Mouse (Mus musculus) heart, postnatal 25 days (tissue): ENCODE data around the gene Yif1a. TPM values are rescaled to one million over a fixed set of nuclear protein-coding genes. Genes with fewer than 3 reads are reported as not detected.

Experiments
- DNase-seq: peaks from one replicate; pipeline ENCODE4 v3.0.0; 2022; ENCODE audit warnings: low spot score
- intact Hi-C: fragments of 180-260 bp; cut with DNase I; formaldehyde crosslinking; loops from one replicate; pipeline ENCODE4 v1.15.1; 2025
- total RNA-seq, 2 experiments: library from RNA; stranded (reverse); gene quantifications; 2 replicates each; pipeline ENCODE4 v1.2.3; 2021

Gene Yif1a
- 10 to 100 TPM; 91.5 to 92.6 TPM for total RNA-seq

DNA sequence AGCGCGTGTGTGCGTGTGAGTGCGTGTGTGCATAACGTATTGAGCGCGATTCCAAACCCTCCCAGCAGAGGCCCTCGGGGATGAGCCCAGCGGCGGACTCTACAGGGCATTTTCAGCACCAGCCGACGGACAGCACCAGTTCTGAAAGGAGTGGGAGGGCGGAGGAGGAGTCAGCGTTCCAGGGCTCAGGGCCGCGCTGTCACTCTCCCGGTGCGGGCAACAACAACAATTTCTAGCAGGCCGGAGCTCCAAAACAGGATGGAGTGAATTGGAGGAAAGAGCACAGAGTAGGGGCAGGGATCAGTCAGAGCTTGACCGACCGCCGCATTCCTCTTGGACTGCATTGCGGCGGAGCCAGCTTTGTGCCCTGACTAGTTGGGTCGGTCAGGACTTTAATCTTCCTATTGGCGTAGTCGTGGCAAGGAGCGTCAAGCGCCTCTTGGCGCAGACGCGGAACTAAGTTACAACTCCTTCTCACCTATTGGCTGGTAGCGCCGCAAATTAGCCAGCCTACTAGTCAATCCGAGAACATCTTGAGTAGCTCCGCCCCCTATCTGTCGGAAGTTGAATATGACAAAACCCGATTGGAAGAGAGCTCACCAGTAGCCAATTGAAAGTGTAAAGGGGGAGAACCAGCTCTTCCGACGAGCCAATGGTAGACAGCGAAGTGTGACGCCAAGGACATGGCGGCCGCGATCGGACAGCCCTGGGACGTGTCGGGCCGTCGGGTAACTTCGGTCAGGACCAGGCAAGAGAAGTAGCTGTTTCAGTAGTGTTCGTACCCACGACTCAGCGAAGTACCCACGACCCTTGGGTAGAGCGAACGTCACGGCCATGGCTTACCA lies at the start of gene Yif1a:
Yif1a (plus strand) TSS at position 655 of the 845 bp plus-strand sequence.
- DNase-seq: peak; percentile 94
- intact Hi-C loops: loop anchor here (2.0 kb wide), 1 partner anchor 19 kb away; the partner anchor contains the start of gene Rab1b

DNA sequence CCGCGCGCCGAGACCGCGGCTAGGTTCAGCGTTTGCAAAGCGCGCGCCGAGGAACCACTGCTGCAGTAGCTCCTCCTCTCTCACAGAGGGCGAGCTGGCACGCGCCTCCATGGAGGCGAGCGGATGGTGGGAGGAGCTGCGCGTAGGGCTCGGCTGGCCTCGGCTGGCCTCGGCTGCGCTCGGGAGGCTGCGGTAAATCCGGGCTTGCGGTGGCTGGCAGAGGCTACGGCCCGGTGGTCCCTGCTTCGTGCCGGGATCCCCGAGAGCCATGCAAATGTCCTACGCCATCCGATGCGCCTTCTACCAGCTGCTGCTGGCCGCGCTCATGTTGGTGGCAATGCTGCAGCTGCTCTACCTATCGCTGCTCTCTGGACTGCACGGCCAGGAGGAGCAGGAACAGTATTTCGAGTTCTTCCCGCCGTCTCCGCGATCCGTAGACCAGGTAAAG lies 49.6 kb upstream of the Yif1a start, which contains the start of the genes B4gat1 and AC124502.3:
B4gat1 (plus strand) TSS at position 118 of the 448 bp plus-strand sequence.
AC124502.3 (plus strand) TSS at position 183 of the 448 bp plus-strand sequence.
- intact Hi-C loops: loop anchor here (2.0 kb wide), 1 partner anchor 14 kb away; no protein-coding TSS in a partner anchor
- peak; percentile 77 for DNase-seq

DNA sequence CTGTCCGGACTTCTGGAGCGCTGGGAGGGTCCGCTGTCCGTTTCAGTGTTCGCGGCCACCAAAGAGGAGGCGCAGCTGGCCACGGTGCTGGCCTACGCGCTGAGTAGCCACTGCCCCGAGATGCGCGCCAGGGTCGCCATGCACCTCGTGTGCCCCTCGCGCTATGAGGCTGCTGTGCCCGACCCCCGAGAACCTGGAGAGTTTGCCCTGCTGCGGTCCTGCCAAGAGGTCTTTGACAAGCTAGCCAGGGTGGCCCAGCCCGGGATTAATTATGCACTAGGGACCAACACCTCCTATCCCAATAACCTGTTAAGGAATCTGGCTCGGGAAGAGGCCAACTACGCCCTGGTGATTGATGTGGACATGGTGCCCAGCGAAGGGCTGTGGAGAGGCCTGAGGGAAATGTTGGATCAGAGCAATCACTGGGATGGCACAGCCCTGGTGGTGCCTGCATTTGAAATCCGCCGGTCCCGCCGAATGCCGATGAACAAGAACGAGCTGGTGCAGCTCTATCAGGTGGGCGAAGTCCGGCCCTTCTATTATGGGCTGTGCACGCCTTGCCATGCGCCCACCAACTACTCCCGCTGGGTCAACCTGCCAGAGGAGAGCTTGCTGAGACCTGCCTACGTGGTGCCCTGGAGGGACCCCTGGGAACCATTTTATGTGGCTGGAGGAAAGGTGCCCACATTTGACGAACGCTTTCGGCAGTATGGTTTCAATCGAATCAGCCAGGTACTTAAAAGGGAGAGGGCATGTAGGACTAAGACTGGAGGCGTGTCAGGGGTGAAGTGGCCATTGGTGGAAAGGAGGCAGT lies 48.8 kb upstream of the Yif1a start:
- no peak for DNase-seq
- intact Hi-C loops: loop anchor here (2.0 kb wide), 1 partner anchor 15 kb away; no protein-coding TSS in a partner anchor

DNA sequence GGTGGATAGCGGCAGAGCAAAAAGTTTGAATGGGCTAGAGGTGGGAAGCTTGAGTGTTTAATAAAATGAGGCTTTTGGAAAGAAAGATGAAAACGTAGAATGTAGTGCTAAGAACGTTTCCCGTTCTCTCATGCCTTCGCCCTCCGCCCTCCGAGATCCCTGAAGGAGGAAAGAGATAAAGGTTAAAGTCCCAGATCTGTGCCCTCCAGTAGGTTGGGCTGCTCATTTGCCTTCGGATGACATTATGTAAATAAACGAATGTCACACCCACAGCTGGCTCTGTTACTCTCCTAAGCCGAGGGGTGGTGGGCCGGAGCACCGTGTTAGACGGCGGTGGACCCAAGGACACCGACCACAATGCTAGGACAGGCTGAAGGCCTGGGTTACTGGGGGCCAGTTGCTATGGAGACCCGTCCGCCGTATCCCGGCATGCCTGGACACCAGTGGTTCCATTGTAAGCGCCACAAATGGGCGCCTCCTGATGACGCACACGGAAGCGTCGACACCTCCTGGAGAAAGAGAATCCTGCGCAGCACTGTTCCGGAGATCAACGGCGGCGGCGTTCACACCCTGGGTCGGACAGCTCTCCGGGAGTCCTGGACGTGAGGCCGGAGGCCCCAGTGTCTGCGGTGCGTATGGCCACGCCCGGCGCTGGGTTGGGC lies 47.3 kb upstream of the Yif1a start, which contains the start of gene Brms1:
Brms1 (plus strand) TSS at position 493 of the 662 bp plus-strand sequence.
- intact Hi-C loops: no loop called here
- DNase-seq: peak; percentile 82

DNA sequence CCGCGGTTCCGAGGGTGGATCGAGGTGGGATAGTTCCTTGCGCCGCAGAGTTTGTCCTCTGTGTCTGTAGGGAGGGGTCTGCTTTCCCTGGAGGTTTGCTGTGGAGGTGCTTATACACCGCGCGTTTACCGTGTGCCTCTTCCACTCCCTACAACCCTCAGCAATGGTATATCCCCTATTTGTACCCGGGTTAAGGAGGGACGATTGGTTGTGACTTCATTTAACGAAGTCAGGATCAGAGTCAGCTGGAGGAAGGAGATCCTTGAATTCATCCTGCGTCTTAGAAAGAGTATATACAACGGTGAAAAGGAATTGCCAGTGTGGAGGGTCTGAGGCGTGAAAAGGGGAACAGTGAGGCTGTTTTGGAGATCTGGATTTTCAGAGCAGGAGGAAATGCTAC lies 46.8 kb upstream of the Yif1a start:
- no peak for DNase-seq
- intact Hi-C loops: no loop called here

DNA sequence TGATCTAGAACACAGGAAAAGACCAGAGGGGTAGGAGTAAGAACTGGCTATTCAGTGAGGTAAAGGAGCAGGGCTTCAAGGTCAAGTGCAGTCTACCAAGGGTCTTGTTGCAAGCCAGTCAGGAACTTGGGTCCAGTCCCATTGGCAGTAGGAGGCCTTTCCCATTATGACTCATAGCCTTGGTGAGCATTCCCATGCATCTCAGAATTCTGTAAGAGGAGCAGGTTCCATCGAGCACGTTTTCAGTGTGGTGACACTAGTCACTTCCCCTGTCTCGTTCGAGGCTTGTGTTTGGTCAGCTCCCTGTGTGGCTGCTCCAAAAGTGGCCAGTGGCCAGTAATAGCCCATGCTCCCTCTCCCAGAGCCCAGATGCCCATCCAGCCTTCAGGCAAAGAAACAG lies 42.8 kb upstream of the Yif1a start:
- intact Hi-C loops: loop anchor here (5.0 kb wide), 1 partner anchor 37 kb away; no protein-coding TSS in a partner anchor

DNA sequence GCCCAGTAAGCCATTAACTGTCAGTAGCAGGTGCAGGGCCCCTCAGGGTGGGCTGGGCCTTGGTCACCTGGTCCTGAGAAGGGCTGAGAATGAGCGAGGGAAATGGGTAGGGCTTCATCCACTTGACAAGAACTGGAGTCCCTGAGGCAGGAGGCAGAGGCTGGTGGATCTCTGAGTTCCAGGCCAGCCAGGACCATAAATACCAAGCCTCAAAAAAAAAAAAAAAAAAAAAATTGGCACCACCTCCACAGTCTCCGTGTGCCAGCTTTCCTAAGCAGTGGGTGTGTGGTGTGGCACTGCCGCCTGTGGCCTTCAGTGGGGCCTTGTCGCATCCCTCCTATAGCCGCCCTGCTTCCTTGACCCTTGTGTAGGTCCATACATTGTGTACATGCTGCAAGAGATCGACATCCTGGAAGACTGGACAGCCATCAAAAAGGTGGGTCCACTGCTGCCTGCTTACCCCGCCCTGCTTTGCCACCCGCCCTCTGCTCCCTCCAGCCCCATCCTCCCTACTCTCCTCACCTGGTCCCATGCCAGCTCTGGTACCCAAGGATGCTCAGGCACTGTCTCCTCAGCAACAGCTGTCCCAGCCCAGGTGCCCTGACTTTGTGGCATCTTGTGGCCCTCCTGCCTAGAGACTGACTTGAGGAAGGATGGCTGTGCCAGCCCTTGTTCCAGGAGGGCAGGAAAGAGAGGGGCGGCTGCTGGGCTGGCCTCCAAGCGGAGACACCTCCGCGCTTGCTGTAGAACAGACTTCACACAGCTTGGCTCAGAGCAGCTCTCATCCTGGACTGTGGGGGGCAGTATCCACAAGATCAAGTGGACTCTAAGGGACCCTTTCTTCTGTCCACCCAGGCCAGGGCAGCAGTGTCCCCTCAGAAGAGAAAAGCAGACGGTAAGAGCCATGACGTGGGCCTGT lies 39.9 kb upstream of the Yif1a start:
- DNase-seq: no peak
- intact Hi-C loops: loop anchor here (5.0 kb wide), 1 partner anchor 34 kb away; no protein-coding TSS in a partner anchor

More for the DNA sequence above, 42.8 kb upstream of the Yif1a start:
- DNase-seq: no peak

DNA sequence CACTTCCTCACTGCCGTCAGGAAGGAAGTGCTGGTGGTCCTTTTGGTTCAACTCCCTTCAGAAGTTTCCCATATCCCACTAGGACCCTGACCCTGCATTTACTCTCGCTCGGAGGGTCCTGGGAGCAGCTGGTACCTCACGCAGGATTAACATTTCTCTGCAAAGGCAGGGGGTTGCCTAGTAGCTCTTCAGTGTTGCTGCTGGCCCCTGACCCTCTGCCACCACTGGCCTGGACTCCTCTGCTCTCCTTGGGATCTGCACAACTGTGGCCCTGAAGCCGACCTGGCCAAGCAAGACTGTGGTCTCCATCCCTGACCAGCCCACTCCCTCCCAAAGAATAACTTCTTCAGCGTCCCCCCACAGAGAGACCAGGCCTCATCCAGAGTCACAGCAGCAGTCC lies 39.0 kb upstream of the Yif1a start:
- DNase-seq: no peak
- intact Hi-C loops: loop anchor here (5.0 kb wide), 1 partner anchor 33 kb away; no protein-coding TSS in a partner anchor

DNA sequence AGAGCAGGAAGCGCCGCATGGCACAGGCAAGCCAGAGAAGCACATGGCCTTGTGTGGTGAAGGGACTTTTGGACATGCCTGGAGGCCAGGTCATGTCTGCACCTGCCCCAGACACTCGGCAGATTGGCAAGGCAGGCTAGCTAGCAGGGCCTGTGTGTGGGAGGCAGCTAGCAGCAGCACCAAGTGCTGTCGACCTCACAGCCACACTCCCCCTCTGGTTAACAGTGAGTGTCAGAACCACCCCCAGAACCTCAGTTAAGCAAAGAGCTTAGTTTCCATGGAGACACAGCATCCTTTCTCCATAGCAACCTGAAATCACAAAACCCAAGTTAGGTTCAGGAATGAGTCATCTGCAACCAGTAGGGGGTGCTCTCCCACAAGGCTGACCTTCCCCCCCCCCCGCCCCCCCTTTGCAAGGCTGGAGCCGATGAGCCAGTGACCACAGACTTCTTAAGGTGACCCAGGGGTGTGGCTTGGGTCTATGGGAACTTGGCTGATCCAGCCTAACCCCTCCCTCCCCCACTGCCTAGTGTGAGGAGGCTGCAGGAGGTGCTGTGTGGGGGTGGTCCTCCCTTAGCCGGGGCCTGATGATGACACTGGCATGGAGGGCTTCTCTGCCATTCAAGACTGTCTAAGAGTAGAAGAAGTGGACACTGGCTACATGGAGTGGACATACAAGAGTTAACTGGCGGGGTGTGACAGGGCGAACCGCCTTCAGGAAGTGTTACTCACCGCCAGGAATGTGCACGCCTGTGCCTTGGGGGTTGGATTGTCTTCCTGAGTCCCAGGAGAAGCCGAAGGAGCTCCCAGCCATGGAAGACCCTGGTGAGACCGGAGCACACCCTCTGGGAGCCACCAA lies 38.1 kb upstream of the Yif1a start, which contains the start of gene Rin1:
Rin1 (plus strand) TSS at position 435 of the 859 bp plus-strand sequence.
- peak; percentile 58 for DNase-seq
- intact Hi-C loops: no loop called here

DNA sequence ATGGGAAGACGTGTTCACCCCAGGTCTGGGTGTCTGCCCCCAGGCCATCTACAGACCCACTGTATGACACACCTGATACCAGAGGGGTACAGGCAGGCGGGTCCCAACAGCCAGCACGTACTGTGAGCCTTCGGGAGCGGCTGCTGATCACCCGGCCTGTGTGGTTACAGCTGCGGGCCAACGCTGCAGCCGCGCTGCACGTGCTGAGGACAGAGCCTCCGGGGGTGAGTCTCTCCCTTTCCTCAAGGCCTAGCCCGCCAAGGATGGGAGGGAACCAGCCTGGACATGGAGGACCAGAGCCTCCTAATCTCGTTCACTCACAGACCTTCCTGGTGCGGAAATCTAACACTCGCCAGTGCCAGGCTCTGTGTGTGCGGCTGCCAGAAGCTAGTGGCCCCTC lies 37.3 kb upstream of the Yif1a start:
- intact Hi-C loops: no loop called here
- no peak for DNase-seq

DNA sequence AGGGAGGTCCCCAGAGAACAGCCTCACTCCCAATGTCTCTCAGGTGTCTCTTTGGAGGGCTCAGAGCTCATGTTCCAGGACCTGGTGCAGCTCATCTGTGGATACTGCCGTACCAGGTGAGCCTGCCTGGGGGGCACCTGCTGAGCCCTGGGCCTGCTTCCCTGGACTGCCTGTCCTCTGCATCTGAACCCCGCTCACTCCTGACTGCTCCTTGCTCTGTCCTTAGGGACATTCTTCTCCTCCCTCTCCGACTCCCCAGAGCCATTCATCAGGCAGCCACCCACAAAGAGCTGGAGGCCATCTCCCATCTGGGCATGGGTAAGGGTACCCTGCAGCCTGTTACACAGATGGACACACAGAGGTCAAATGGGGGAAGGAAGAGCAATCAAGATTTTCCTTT lies 36.8 kb upstream of the Yif1a start:
- intact Hi-C loops: no loop called here
- DNase-seq: no peak

DNA sequence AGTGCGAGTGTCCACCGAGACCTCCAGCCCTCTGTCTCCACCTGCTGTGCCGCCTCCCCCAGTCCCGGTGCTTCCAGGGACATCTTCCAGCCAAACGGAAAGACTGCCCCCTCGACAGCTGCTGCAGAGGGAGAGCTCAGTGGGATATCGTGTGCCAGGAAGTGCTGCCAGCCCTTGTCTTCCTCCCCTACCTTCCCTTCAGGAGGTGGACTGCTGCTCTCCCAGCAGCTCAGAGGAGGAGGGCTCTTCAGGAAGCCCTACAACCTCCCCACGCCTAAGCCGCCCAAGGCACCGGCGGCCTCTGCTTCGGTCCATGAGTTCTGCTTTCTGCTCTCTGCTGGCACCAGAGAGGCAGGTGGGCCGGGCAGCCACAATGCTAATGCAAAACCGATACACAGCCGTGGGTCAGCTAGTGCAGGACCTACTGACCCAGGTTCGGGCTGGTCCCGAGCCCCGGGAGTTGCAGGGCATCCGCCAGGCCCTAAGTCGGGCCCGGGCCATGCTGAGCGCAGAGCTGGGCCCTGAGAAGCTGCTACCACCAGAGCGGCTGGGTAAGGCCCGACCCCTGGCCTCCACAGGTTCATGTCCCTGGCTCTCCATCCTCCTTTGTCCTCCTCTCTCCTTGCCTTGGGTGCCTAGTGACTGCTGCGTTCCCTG lies 36.0 kb upstream of the Yif1a start:
- no peak for DNase-seq
- intact Hi-C loops: no loop called here

DNA sequence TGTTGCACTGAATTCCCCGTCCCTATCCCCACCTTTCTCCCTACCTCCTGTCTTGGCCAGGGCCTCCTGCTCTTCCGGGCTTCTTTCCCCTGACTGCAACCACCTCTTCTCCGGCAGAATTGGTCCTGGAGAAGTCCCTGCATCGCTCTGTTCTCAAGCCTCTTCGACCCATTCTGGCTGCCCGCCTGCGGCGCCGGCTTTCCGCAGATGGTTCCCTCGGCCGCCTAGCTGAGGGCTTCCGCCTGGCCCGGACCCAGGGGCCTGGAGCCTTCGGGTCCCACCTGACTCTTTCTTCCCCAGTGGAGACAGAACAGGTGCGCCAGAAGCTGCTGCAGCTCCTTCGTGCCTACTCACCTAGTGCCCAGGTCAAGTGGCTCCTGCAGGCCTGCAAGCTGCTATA lies 35.5 kb upstream of the Yif1a start:
- no peak for DNase-seq
- intact Hi-C loops: no loop called here

DNA sequence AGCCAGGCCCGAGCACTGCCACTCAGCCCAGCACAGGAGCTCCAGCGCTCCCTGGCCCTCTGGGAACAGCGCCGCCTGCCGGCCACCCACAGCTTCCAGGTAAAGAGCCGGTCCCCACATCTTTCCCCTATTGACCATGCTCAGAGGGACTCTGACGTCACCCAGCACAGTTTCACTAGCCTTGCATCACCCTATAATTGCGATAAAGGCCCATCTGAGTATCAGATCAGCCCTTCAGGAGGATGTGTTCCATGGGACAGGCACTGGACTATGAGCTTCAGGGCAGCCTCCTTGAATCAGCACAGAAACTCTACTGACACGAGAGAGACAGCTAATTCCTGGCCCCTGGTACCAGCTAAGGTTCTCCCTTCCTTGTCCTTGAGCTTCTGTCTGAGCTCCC lies 34.4 kb upstream of the Yif1a start:
- intact Hi-C loops: no loop called here
- no peak for DNase-seq

DNA sequence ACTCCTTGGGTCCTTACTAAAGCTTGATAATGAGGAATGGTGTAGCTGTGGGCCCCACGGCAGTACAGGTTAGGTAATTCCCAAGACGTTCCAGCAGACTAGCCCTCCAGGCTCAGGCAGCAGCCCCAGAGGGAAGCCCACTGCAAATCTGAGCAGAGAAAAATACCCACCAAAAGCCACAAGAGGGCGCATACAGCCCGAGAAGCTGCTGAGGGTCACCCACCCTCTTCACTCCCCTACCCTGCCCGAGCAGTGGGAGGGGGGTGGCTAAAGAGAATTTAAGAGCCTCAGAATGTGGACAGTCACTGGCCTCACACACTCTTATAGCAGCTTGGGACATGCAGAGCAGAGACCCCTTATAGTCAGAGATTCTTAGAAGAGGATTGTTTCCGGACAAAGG lies 32.1 kb upstream of the Yif1a start:
- intact Hi-C loops: loop anchor here (1.0 kb wide), 1 partner anchor 17 kb away; no protein-coding TSS in a partner anchor
- DNase-seq: no peak

DNA sequence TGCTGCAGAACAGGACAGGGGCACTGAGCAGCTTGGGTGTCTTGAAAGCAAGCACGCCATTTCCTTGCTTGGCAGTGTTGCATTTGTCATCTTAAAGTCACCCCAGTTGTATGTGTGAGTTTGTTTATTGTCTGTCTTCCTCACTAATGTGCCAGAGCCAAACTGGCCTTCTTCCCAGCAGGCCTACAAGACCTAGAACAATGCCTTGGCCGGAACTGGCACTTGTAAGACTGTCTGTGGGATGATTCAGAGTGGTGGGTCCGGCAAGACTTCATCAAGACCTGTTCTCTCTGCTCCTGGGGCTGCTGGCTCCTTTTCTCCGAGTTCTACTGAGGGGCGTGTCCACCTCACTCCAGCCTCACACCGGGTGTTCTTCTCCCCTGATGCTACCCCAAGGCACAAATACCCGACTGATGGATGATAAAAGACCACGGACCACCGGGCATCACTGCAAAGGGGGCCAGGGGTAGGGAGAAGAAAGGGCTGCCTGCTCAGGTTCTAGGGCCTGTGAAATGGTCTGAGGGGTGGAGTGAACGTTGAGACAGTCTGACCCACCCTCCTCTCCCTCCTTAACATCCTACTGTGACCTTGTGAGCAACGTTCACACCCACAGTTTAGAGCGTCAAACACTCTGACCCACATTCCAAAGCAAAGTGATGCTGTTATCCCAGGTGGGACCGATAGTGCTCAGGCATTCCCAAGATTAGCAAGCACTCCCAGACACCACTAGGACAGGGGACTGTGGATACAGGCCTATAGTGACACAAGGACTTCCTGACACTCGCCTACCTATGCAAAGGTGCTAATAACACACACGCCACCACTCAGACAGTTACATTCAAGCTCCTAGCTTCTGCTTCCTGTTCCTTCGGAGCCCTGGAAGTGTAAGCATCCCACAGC lies 30.2 kb upstream of the Yif1a start:
- intact Hi-C loops: no loop called here
- no peak for DNase-seq
